Mouse (Mus musculus) myocyte (in vitro differentiated cells): ENCODE measurements around the gene Cenpa. TPM values are rescaled to one million over a fixed set of nuclear protein-coding genes. Genes with fewer than 3 reads are reported as not detected.

ENCODE experiments used
- H3K27me3 ChIP-seq: one replicate; pipeline ENCODE4 v1.6.1; 2011; ENCODE audit not compliant: control insufficient read depth, insufficient read depth, insufficient read length
- H3K36me3 ChIP-seq: one replicate; pipeline ENCODE4 v1.6.1; 2011; ENCODE audit not compliant: control insufficient read depth, insufficient read depth
- H3K4me2 ChIP-seq: one replicate; pipeline ENCODE4 v1.6.1; 2011; ENCODE audit warnings: low read depth, control low read depth
- H3K4me3 ChIP-seq: one replicate; pipeline ENCODE4 v1.5.1; 2011; ENCODE audit warnings: mild to moderate bottlenecking, control low read depth, moderate library complexity
- H3K79me2 ChIP-seq: one replicate; pipeline ENCODE4 v1.6.1; 2011; ENCODE audit not compliant: control insufficient read depth, insufficient read depth
- H3ac ChIP-seq: one replicate; pipeline ENCODE4 v1.6.1; 2011; ENCODE audit not compliant: control insufficient read depth, insufficient read length
- CEBPB ChIP-seq: IDR thresholded peaks from 2 replicates; pipeline ENCODE4 v1.6.1; 2011; ENCODE audit warnings: mild to moderate bottlenecking, moderate library complexity; ENCODE audit not compliant: poor library complexity, insufficient read depth, severe bottlenecking
- E2F4 ChIP-seq: IDR thresholded peaks from one replicate; pipeline ENCODE4 v1.6.1; 2011; ENCODE audit warnings: mild to moderate bottlenecking, control low read depth, moderate library complexity; ENCODE audit not compliant: insufficient read depth
- MAX ChIP-seq: IDR thresholded peaks from one replicate; pipeline ENCODE4 v1.6.1; 2011; ENCODE audit warnings: low read depth, mild to moderate bottlenecking, control low read depth
- MYOD1 ChIP-seq, 3 experiments: IDR thresholded peaks; one replicate each; pipeline ENCODE4 v1.6.1; 2011; ENCODE audit warnings: control low read depth in 2 of 3, low read depth in 2 of 3, mild to moderate bottlenecking in 2 of 3, moderate library complexity in 1 of 3; ENCODE audit not compliant: insufficient read length in 2 of 3, control insufficient read depth in 1 of 3
- MYOG ChIP-seq, 3 experiments: IDR thresholded peaks; one replicate each; pipeline ENCODE4 v1.6.1; 2011; ENCODE audit warnings: control low read depth in 2 of 3, low read depth in 2 of 3, mild to moderate bottlenecking in 2 of 3; ENCODE audit not compliant: insufficient read length in 2 of 3, control insufficient read depth in 1 of 3, insufficient read depth in 1 of 3
- POLR2A ChIP-seq: IDR thresholded peaks from one replicate; pipeline ENCODE4 v1.6.1; 2011; ENCODE audit warnings: low read depth, mild to moderate bottlenecking, control low read depth, moderate library complexity; ENCODE audit not compliant: insufficient read length
- POLR2AphosphoS2 ChIP-seq: IDR thresholded peaks from one replicate; pipeline ENCODE4 v1.6.1; 2011; ENCODE audit warnings: low read depth, control low read depth; ENCODE audit not compliant: insufficient read length
- REST ChIP-seq: IDR thresholded peaks from one replicate; pipeline ENCODE4 v1.6.1; 2011; ENCODE audit warnings: mild to moderate bottlenecking, control low read depth, moderate library complexity; ENCODE audit not compliant: insufficient read depth, insufficient read length
- SRF ChIP-seq: IDR thresholded peaks from one replicate; pipeline ENCODE4 v1.6.1; 2011; ENCODE audit warnings: low read depth; ENCODE audit not compliant: control insufficient read depth, insufficient read length
- TCF12 ChIP-seq: IDR thresholded peaks from one replicate; pipeline ENCODE4 v1.6.1; 2011; ENCODE audit warnings: mild to moderate bottlenecking, control low read depth; ENCODE audit not compliant: poor library complexity, insufficient read depth, severe bottlenecking
- TCF3 ChIP-seq: IDR thresholded peaks from one replicate; pipeline ENCODE4 v1.6.1; 2011; ENCODE audit warnings: low read depth, control low read depth; ENCODE audit not compliant: insufficient read length
- USF1 ChIP-seq: IDR thresholded peaks from one replicate; pipeline ENCODE4 v1.6.1; 2011; ENCODE audit warnings: low read depth, mild to moderate bottlenecking, control low read depth, moderate library complexity
- polyA plus RNA-seq: library from polyadenylated mRNA; unstranded; fragments of >200 nt; fragmentation: generic; extraction: Trizol; gene quantifications from one replicate; pipeline ENCODE4 v1.2.1, GENCODE M21; 2012; ENCODE audit warnings: missing spikeins

Gene Cenpa
- polyA plus RNA-seq, 1 experiment, result 65.3 TPM

DNA sequence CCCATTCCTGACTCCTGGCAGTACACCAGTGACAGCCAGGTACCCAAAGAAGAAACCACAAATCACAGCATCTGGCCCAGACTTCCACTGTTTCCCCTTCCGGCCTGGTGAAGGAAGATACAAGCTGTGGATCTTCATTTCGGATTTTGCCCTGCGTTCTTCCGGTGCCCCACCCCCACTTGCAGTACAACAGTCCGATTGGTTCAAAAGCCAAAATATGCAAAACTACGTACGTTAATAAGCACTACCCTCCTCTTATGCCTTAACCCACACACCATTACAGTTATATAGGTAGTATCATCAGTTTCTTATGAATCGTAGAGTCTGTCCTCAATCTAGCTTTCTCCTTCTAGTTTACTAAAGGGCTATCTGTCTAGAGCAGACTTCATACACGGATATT lies 1.2 kb upstream of the Cenpa start:
- H3K36me3 ChIP-seq, result no peaks in the 10 kb centered on the region
- no peak overlapping the region for H3K4me3 ChIP-seq
- TF ChIP-seq E2F4 (no peak), POLR2A (no peak), SRF (no peak)
- no peak overlapping the region for H3K4me2 ChIP-seq
- H3ac ChIP-seq, result no peak overlapping the region
- H3K79me2 ChIP-seq, result peaks cover 35% of the 10 kb centered on the region
- H3K27me3 ChIP-seq, result no peaks in the 10 kb centered on the region

DNA sequence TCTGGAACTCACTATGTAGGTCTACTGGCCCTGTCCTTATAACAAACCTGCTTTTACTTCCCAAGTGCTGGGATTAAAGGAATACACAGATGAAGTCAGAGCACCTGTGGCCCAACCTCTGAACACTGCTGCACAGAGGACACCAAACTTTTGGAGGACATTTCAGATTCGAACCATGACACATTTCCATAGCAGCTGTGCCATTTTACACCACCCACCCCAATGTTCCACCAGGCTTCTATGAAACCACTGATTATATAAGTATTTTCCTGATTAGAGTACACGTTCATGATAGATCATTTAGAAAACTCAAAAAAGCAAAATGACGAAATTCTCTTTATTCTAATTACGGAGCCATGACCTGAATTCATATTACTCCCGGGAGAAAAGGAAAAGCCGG lies 609 bp upstream of the Cenpa start:
- Histone ChIP-seq H3ac (no peak overlapping the region), H3K79me2 (peaks cover 37% of the 10 kb centered on the region), H3K4me3 (peak overlapping the region; percentile 78), H3K27me3 (no peaks in the 10 kb centered on the region), H3K4me2 (peak overlapping the region; percentile 93), H3K36me3 (no peaks in the 10 kb centered on the region)
- TF ChIP-seq TCF3, result no peak
- TF ChIP-seq MYOG (IDR thresholded peaks at IDR 0.05; ENCODE audit: control insufficient read depth in 1 of 3, insufficient read depth in 1 of 3, insufficient read length in 2 of 3, low read depth in 2 of 3), result no peak
- TF ChIP-seq CEBPB, result no peak

DNA sequence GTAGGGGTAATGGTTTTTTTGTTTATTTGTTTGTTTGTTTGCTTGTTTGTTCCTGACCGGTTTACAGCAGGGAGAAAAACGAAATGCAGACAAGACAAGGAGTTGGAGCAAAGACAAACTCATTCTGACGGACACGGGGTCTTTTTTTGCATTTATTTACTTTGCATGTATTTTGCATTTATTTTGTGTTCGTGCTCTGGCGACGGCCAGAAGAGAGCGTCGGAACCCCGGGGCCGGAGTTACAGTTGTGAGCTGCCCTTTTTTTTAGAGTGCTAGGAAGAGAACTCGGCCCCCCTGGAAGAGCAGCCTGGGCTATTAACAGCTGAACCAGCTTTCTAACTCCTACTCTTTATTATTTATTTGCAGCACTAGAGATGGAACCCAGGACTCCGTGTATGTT lies 638 bp downstream of the Cenpa start:
- H3K36me3 ChIP-seq, result no peaks in the 10 kb centered on the region
- peak overlapping the region; percentile 76 for H3K4me2 ChIP-seq
- TF ChIP-seq TCF3 (no peak), MAX (no peak), CEBPB (no peak), MYOG (IDR thresholded peaks at IDR 0.05; ENCODE audit: control insufficient read depth in 1 of 3, insufficient read depth in 1 of 3, insufficient read length in 2 of 3, low read depth in 2 of 3) (no peak), REST (no peak), TCF12 (no peak), USF1 (no peak), E2F4 (no peak), SRF (no peak), MYOD1 (IDR thresholded peaks at IDR 0.05; ENCODE audit: control insufficient read depth in 1 of 3, insufficient read length in 2 of 3, low read depth in 2 of 3) (no peak), POLR2A (no peak)
- H3ac ChIP-seq, result peak overlapping the region; percentile 59
- H3K79me2 ChIP-seq, result peaks cover 40% of the 10 kb centered on the region
- peak overlapping the region; percentile 78 for H3K4me3 ChIP-seq
- H3K27me3 ChIP-seq, result no peaks in the 10 kb centered on the region

DNA sequence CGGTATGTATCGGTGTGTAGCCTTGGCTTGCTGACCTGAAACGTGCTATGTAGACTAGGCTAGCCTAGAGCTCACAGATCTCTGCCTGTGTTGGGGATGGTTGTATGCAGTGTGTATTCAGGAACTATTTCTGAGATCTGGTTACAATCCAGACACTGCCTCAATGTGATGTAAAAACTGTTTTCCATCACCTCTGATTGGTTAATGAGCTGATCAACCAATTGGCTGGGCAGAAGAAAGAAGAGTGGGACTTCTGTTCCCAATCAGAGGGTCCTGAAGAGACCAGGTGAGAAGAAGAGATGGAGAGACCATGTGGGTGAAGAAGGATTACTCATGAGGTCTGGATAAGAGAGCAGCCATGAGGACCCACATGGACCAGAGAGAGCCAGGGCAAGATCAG lies 1.1 kb downstream of the Cenpa start:
- no peaks in the 10 kb centered on the region for H3K27me3 ChIP-seq
- no peak for TF ChIP-seq SRF
- no peak for TF ChIP-seq POLR2A
- TF ChIP-seq TCF3, result no peak
- no peak for TF ChIP-seq USF1
- TF ChIP-seq MAX, result no peak
- TF ChIP-seq CEBPB, result no peak
- no peak for TF ChIP-seq E2F4
- no peak for TF ChIP-seq REST
- TF ChIP-seq MYOG (IDR thresholded peaks at IDR 0.05; ENCODE audit: control insufficient read depth in 1 of 3, insufficient read depth in 1 of 3, insufficient read length in 2 of 3, low read depth in 2 of 3), result no peak
- TF ChIP-seq MYOD1 (IDR thresholded peaks at IDR 0.05; ENCODE audit: control insufficient read depth in 1 of 3, insufficient read length in 2 of 3, low read depth in 2 of 3), result no peak
- no peak for TF ChIP-seq POLR2AphosphoS2
- TF ChIP-seq TCF12, result no peak
- no peak overlapping the region for H3ac ChIP-seq
- H3K4me2 ChIP-seq, result peak overlapping the region; percentile 76
- peaks cover 40% of the 10 kb centered on the region for H3K79me2 ChIP-seq
- H3K36me3 ChIP-seq, result no peaks in the 10 kb centered on the region
- peak overlapping the region; percentile 78 for H3K4me3 ChIP-seq

DNA sequence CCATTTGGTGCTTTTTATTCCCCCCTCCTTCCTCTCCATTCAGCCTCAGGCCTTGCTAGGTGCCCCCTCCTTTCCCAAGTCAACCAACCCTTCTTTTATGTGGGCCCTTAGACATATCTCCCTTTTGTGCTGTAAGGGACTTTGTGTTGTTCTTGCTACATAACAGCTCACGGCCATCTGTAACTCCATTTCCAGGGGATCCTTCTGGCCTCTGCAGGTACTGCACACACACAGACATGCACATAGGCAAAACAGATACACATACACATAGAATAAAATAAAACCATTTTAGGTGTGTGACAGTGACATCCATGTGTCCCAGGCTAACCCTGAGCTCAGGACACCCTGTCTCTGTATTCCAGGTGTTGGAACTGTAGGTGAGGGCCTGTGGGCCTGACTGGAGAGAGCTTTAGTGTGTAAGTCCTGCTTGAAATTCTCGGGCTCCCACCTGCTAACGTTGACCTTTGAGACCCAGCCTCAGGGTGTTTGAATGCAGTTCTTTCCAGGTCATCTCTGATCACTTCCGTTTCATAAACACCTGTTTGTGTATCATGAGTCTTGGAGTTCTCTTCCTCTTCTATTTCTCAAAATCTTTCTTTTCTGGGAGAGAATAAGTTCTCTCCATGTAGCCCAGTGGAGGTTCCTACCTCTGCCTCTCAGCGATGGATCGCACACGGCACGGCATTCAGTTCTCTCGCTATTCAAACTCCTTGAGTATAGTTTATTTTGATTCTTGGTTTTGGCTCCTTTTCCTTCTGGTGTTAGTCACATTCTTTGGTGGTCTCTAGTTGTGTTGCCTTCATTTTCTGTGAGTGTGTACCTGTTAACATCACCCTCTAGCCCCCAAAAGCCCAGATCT lies 2.3 kb downstream of the Cenpa start:
- TF ChIP-seq USF1 (no peak), CEBPB (no peak), SRF (no peak), REST (no peak), MYOG (IDR thresholded peaks at IDR 0.05; ENCODE audit: control insufficient read depth in 1 of 3, insufficient read depth in 1 of 3, insufficient read length in 2 of 3, low read depth in 2 of 3) (no peak), POLR2AphosphoS2 (no peak), MYOD1 (IDR thresholded peaks at IDR 0.05; ENCODE audit: control insufficient read depth in 1 of 3, insufficient read length in 2 of 3, low read depth in 2 of 3) (no peak), POLR2A (no peak), TCF3 (no peak), E2F4 (no peak), TCF12 (no peak), MAX (no peak)
- Histone ChIP-seq H3K36me3 (peaks cover 5% of the 10 kb centered on the region), H3K27me3 (no peaks in the 10 kb centered on the region), H3ac (no peak overlapping the region), H3K4me2 (peak overlapping the region; percentile 76), H3K4me3 (peak overlapping the region; percentile 78), H3K79me2 (peaks cover 40% of the 10 kb centered on the region)
